Mouse (Mus musculus) left cerebral cortex, adult 8-10 months (tissue): Measurements from ENCODE around the gene Slc22a23. TPM values are rescaled to one million over a fixed set of nuclear protein-coding genes. Genes with fewer than 3 reads are reported as not detected.

ENCODE experiments used
- DNase-seq, 2 experiments: peaks; one replicate each; pipeline ENCODE4 v3.0.0; 2022; ENCODE audit warnings: low spot score in 2 of 2
- total RNA-seq, 4 experiments: library from RNA; stranded (reverse); gene quantifications; 2 replicates each; pipeline ENCODE4 v1.2.4; 2022

The Slc22a23 gene
- total RNA-seq, 4 experiments from 2014 or later, result 51.6 to 55.1 (median 53.4) TPM

- DNase-seq, result peak; percentile 28 to 67
Measured at GRCm38 (mm10) chr13:34134276-34134675, 210.7 kb downstream of the Slc22a23 start.

GRCm38 (mm10) chr13:34133326-34134071, 211.5 kb downstream of the Slc22a23 start:
- peak in 1 of 2 experiments; percentile 13 for DNase-seq

GRCm38 (mm10) chr13:34132875-34133274, 212.1 kb downstream of the Slc22a23 start:
- DNase-seq, result no peak

GRCm38 (mm10) chr13:34132299-34132698, 212.7 kb downstream of the Slc22a23 start:
- DNase-seq, result peak in 1 of 2 experiments; percentile 14

- DNase-seq, result peak in 1 of 2 experiments; percentile 38
Measured at GRCm38 (mm10) chr13:34131708-34132060, 213.3 kb downstream of the Slc22a23 start.

GRCm38 (mm10) chr13:34131011-34131707, 213.8 kb downstream of the Slc22a23 start:
- peak in 1 of 2 experiments; percentile 33 for DNase-seq

- DNase-seq, result peak; percentile 52 to 79
Measured at GRCm38 (mm10) chr13:34130226-34130731, 214.7 kb downstream of the Slc22a23 start, which contains the start of gene Tubb2b. Gene Tubb2b, minus strand, starts transcription at chr13:34130466.

GRCm38 (mm10) chr13:34129485-34130225, 215.3 kb downstream of the Slc22a23 start:
- DNase-seq, result peak; percentile 23 to 76

Other genes starting within 250 kb of the Slc22a23 start
- 100 to 1,000 TPM; 158 to 170 (median 167) TPM for gene Tubb2b, start 214.7 kb downstream of the Slc22a23 start, total RNA-seq
- gene Psmg4, start 182.2 kb downstream of the Slc22a23 start, total RNA-seq, result 10 to 100 TPM; 22.1 to 27.2 (median 25.6) TPM